Mouse (Mus musculus): Measurements from ENCODE around the gene Heatr5a. TPM values are rescaled to one million over a fixed set of nuclear protein-coding genes. Genes with fewer than 3 reads are reported as not detected.

Gene Heatr5a
- polyA plus RNA-seq, 1 experiment from 2014 or later: 13.3 TPM

GRCm38 (mm10) chr12:51969876-51970275, 1.2 kb downstream of the Heatr5a start:
- no peaks in the 10 kb centered on the region for H3K9me3 ChIP-seq
- peak overlapping the region; percentile 62 for H3K4me2 ChIP-seq (replicated peaks)
- peak overlapping the region; percentile 98 for H3K4me3 ChIP-seq
- H3K9ac ChIP-seq: peak overlapping the region; percentile 90; the same call in 1 of the 2 replicates
- 16% methylated on average over 7 of the region's 7 CpGs for WGBS
- no peaks in the 10 kb centered on the region for H3K27me3 ChIP-seq
- H3K27ac ChIP-seq: no peak overlapping the region
- peaks cover 10% of the 10 kb centered on the region for H3K4me1 ChIP-seq
- no peak for ATAC-seq (ENCODE audit: low FRiP score, low read depth)
- H3K36me3 ChIP-seq: no peaks in the 10 kb centered on the region

- no peaks in the 10 kb centered on the region for H3K36me3 ChIP-seq
- no peaks in the 10 kb centered on the region for H3K27me3 ChIP-seq
- H3K4me3 ChIP-seq: no peak overlapping the region
- no peak overlapping the region for H3K4me2 ChIP-seq (replicated peaks)
- H3K9me3 ChIP-seq: no peaks in the 10 kb centered on the region
- no peak overlapping the region for H3K9ac ChIP-seq
- H3K27ac ChIP-seq: no peak overlapping the region
- peaks cover 14% of the 10 kb centered on the region for H3K4me1 ChIP-seq
- ATAC-seq (ENCODE audit: low FRiP score, low read depth): no peak
- 86% methylated on average over 2 of the region's 2 CpGs for whole genome bisulfite sequencing
Measured at GRCm38 (mm10) chr12:51969092-51969491, 2.0 kb downstream of the Heatr5a start.

GRCm38 (mm10) chr12:51967915-51968595, 3.1 kb downstream of the Heatr5a start:
- Histone ChIP-seq H3K36me3 (no peaks in the 10 kb centered on the region), H3K27ac (no peak overlapping the region), H3K4me3 (no peak overlapping the region), H3K9ac (no peak overlapping the region), H3K27me3 (no peaks in the 10 kb centered on the region), H3K9me3 (no peaks in the 10 kb centered on the region), H3K4me2 (replicated peaks) (no peak overlapping the region), H3K4me1 (peaks cover 17% of the 10 kb centered on the region)
- no peak for ATAC-seq (ENCODE audit: low FRiP score, low read depth)
- 83% methylated on average over 9 of the region's 9 CpGs for WGBS

GRCm38 (mm10) chr12:51957626-51958025, 13.5 kb downstream of the Heatr5a start:
- H3K9me3 ChIP-seq: no peaks in the 10 kb centered on the region
- H3K27ac ChIP-seq: no peak overlapping the region
- 92% methylated on average over 6 of the region's 6 CpGs for WGBS
- H3K9ac ChIP-seq: no peak overlapping the region
- H3K27me3 ChIP-seq: no peaks in the 10 kb centered on the region
- no peak for ATAC-seq (ENCODE audit: low FRiP score, low read depth)
- peaks cover 59% of the 10 kb centered on the region for H3K36me3 ChIP-seq
- H3K4me2 ChIP-seq (replicated peaks): no peak overlapping the region
- H3K4me3 ChIP-seq: no peak overlapping the region
- H3K4me1 ChIP-seq: no peaks in the 10 kb centered on the region

- no peak for ATAC-seq (ENCODE audit: low FRiP score, low read depth)
- Histone ChIP-seq H3K4me3 (no peak overlapping the region), H3K9ac (no peak overlapping the region), H3K27me3 (no peaks in the 10 kb centered on the region), H3K4me1 (no peaks in the 10 kb centered on the region), H3K9me3 (no peaks in the 10 kb centered on the region), H3K36me3 (peaks cover 84% of the 10 kb centered on the region), H3K27ac (no peak overlapping the region), H3K4me2 (replicated peaks) (no peak overlapping the region)
- WGBS: 88% methylated on average over 10 of the region's 10 CpGs
Measured at GRCm38 (mm10) chr12:51952309-51952708, 18.8 kb downstream of the Heatr5a start.

GRCm38 (mm10) chr12:51947498-51947945, 23.6 kb downstream of the Heatr5a start:
- Histone ChIP-seq H3K4me2 (replicated peaks) (no peak overlapping the region), H3K4me1 (no peaks in the 10 kb centered on the region), H3K4me3 (no peak overlapping the region), H3K27me3 (no peaks in the 10 kb centered on the region), H3K9me3 (no peaks in the 10 kb centered on the region), H3K9ac (no peak overlapping the region), H3K36me3 (peaks cover 79% of the 10 kb centered on the region), H3K27ac (no peak overlapping the region)
- no peak for ATAC-seq (ENCODE audit: low FRiP score, low read depth)
- WGBS: 87% methylated on average over 10 of the region's 10 CpGs

GRCm38 (mm10) chr12:51945331-51945730, 25.8 kb downstream of the Heatr5a start:
- H3K4me2 ChIP-seq (replicated peaks): no peak overlapping the region
- no peaks in the 10 kb centered on the region for H3K9me3 ChIP-seq
- no peaks in the 10 kb centered on the region for H3K27me3 ChIP-seq
- no peak for ATAC-seq (ENCODE audit: low FRiP score, low read depth)
- H3K36me3 ChIP-seq: peaks cover 67% of the 10 kb centered on the region
- WGBS: 93% methylated on average over 9 of the region's 9 CpGs
- H3K4me1 ChIP-seq: no peaks in the 10 kb centered on the region
- H3K4me3 ChIP-seq: no peak overlapping the region
- no peak overlapping the region for H3K27ac ChIP-seq
- no peak overlapping the region for H3K9ac ChIP-seq

GRCm38 (mm10) chr12:51939848-51940247, 31.3 kb downstream of the Heatr5a start:
- Histone ChIP-seq H3K9me3 (no peaks in the 10 kb centered on the region), H3K4me1 (no peaks in the 10 kb centered on the region), H3K9ac (no peak overlapping the region), H3K4me2 (replicated peaks) (no peak overlapping the region), H3K4me3 (no peak overlapping the region), H3K27ac (no peak overlapping the region), H3K36me3 (peaks cover 56% of the 10 kb centered on the region), H3K27me3 (no peaks in the 10 kb centered on the region)
- ATAC-seq (ENCODE audit: low FRiP score, low read depth): no peak
- WGBS: 77% methylated on average over 4 of the region's 4 CpGs

- Histone ChIP-seq H3K36me3 (peaks cover 50% of the 10 kb centered on the region), H3K27ac (no peak overlapping the region), H3K4me3 (no peak overlapping the region), H3K9me3 (no peaks in the 10 kb centered on the region), H3K9ac (no peak overlapping the region), H3K4me2 (replicated peaks) (no peak overlapping the region), H3K27me3 (no peaks in the 10 kb centered on the region), H3K4me1 (no peaks in the 10 kb centered on the region)
- no peak for ATAC-seq (ENCODE audit: low FRiP score, low read depth)
- 93% methylated on average over 6 of the region's 6 CpGs for WGBS
Measured at GRCm38 (mm10) chr12:51937938-51938337, 33.2 kb downstream of the Heatr5a start.

- 96% methylated on average over 2 of the region's 2 CpGs for WGBS
- no peak overlapping the region for H3K4me2 ChIP-seq (replicated peaks)
- no peak overlapping the region for H3K9ac ChIP-seq
- ATAC-seq (ENCODE audit: low FRiP score, low read depth): no peak
- H3K4me3 ChIP-seq: no peak overlapping the region
- peaks cover 25% of the 10 kb centered on the region for H3K36me3 ChIP-seq
- H3K27ac ChIP-seq: no peak overlapping the region
- H3K9me3 ChIP-seq: no peaks in the 10 kb centered on the region
- no peaks in the 10 kb centered on the region for H3K27me3 ChIP-seq
- H3K4me1 ChIP-seq: no peaks in the 10 kb centered on the region
Measured at GRCm38 (mm10) chr12:51929630-51930029, 41.5 kb downstream of the Heatr5a start.

- no peaks in the 10 kb centered on the region for H3K27me3 ChIP-seq
- no peaks in the 10 kb centered on the region for H3K4me1 ChIP-seq
- H3K36me3 ChIP-seq: peaks cover 66% of the 10 kb centered on the region
- no peak overlapping the region for H3K4me2 ChIP-seq (replicated peaks)
- no peak overlapping the region for H3K9ac ChIP-seq
- WGBS: 89% methylated on average over 2 of the region's 2 CpGs
- no peak overlapping the region for H3K27ac ChIP-seq
- no peak for ATAC-seq (ENCODE audit: low FRiP score, low read depth)
- H3K9me3 ChIP-seq: no peaks in the 10 kb centered on the region
- no peak overlapping the region for H3K4me3 ChIP-seq
Measured at GRCm38 (mm10) chr12:51917191-51917590, 53.9 kb downstream of the Heatr5a start.

GRCm38 (mm10) chr12:51914903-51915670, 56.0 kb downstream of the Heatr5a start:
- H3K27ac ChIP-seq: no peak overlapping the region
- no peak overlapping the region for H3K4me2 ChIP-seq (replicated peaks)
- no peaks in the 10 kb centered on the region for H3K9me3 ChIP-seq
- 87% methylated on average over 12 of the region's 12 CpGs for WGBS
- no peak overlapping the region for H3K9ac ChIP-seq
- ATAC-seq (ENCODE audit: low FRiP score, low read depth): no peak
- H3K4me3 ChIP-seq: no peak overlapping the region
- H3K36me3 ChIP-seq: peaks cover 63% of the 10 kb centered on the region
- H3K27me3 ChIP-seq: no peaks in the 10 kb centered on the region
- H3K4me1 ChIP-seq: no peaks in the 10 kb centered on the region

All from limb, embryonic 13.5 days (tissue).